Mouse (Mus musculus): ENCODE measurements at regions not wholly inside any gene's neighbourhood (a gene's known extent, or its start where the extent isn't known, plus 50 kb on each side); places are given as distances from the start of the nearest gene placed in this dataset.

DNA sequence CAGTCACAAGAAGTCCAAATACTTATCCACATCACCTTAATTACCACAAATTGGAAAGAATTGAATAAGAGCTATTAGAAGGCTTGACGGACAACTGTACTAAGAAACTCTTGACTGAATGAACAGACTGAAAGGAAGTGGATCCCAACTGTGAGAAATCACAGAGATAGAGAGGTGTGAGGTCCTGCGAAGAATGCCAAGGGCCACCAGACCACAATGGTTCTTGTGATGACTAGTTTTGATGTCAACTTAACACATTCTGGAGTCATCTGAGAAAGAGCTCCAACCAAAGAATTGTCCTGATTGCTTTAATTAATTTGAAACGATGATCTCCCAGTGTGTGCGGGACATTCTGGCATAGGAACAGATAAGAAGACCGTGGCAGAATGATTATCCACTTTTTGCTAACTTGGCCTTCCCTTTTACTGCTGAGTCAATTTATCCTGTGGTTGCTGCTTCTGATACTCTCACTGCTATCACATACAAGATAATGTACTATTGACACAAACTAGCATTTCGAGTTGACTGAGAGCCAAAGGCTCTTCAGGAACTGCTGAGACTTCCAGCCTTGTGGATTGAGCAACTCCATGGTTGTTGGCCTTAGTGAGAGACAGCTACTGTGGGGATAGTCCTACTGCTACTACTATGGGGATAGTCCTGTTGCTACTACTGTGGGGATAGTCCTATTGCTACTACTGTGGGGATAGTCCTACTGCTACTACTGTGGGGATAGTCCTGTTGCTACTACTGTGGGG lies 268.5 kb downstream of the Olfr1505 start:
- peak; percentile 17 to 19 for DNase-seq
- intact Hi-C loops (cut with DNase I), result no loop called here

DNA sequence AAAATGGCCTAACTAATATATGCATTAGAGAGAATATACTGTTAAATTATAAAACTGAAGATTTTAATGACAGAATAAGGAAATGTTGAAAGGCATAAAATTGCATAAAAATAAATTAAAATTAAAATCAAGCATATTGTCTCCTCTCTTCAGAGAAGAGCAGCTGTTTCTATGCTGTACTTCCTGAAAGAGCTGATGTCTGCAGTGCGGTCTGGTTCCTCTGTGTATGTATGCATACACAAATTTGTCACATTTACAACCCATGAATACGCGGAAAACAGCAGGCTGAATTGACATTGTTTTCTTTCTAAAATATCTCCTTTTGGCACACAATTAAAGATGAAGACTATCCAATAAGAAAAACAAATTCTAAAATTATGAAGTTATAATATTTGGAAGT lies 278.5 kb downstream of the Olfr1505 start:
- intact Hi-C loops (cut with DNase I), result no loop called here
- DNase-seq, result no peak

DNA sequence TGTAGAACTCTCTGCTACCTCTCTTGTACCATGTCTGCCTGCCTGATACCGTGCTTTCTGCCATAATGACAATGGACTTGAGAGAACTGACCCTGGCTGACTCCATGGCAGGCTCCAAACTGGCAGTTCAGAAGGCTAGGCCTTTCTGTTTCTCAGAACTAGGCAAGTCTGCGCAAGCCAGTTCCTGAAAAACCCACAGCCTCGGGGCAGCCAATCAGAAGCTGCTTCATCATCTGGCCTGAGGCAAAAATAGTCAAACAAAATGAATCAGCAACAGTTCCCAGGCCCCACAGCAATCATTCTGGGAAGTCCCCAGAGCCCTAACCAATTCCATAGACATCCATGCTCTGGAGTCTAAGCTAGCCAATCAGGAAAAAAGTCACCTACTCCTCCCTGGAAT lies 284.5 kb downstream of the Olfr1505 start:
- no peak for DNase-seq
- intact Hi-C loops (cut with DNase I), result no loop called here

DNA sequence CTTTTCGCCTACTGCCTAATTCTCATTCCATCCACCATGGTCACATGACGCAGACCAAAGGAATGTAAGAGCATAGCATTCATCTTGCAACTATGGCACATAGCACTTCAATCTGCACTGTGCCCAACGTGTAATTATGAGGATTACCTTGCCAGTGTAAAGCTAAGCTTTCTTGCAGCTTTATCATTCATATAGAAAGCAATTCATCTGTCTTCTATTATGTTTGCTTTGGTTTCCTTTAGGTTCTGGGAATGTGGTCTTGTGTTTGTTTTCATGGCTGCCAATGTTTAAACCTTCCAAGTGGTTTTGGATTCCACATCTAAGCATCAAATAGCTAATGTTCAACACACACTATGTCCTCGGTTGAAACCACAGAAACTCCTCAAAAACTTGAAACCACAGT lies 307.2 kb downstream of the Olfr1505 start:
- intact Hi-C loops (cut with DNase I), result loop anchor here (5.0 kb wide), 1 partner anchor 53 kb away; no protein-coding TSS in a partner anchor

DNA sequence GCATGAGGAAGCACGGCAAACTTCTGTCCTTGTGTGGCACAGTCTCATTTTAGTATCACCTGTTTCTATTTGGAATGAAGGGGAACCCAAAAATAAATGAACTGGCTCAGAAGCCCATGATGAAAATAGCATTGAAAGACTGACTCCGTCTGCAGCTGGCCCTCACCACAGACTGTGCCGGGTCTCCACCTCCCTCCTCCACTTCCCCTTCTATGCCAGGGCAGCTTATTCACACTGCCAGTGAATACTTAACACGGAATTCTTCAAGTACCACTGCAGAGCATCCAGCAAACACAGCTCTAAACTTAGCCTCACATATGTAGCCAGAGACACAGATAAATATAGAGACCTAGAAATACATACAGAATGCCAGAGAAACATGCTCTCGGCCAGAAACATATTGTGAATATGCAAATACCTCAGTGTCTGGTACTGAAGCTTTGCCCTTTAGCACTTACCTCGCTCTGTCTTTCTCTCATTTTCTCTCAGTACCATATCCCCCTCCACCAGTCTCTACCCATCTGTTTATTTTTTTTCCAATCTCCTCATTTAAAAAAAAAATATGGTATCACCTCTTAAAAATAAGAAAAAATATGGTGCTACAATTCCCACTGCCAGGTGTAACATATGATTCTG lies 311.8 kb downstream of the Olfr1505 start:
- intact Hi-C loops (cut with DNase I), result no loop called here
- peak; percentile 69 to 78 for DNase-seq

More for the DNA sequence above, 307.2 kb downstream of the Olfr1505 start:
- DNase-seq, result no peak

DNA sequence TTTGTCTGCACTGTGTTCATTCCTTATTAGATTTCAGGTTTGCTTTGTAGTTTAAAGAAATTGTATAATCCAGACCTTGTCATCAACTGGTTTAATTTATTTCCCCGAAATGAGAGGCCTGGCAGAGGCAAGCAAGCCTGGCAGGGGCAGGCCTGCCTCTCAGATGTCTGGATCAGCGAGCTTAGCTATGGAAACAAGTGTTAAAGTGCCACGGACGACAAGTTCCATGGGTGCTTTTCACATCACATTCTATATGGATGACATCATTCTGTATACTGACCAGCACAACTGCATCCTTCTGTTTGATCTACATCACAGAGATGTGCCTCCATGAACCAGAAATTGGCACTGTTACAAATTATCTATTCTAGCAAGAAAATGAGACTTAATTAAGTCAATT lies 312.5 kb downstream of the Olfr1505 start:
- intact Hi-C loops (cut with DNase I), result no loop called here
- peak in 1 of 2 experiments; percentile 24 for DNase-seq

DNA sequence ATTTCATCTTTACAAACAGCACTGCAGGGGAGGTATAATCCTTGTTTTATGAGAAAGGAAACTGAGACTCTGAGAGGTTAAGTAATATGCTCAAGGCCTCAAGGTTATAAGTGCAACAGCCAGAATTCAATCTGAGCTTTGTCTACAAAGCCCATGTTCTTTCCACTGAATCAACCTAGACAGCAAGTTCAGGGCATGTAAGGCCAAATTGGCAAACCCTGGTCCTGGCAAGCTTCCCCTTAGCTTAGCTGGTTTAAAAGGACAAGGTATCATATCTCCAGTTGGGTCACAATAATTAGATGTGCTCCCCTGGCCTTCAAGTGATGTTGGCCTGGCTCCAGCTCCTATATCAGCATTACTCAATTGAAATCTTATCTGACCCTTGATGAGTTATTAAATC lies 313.2 kb downstream of the Olfr1505 start:
- intact Hi-C loops (cut with DNase I), result no loop called here
- peak; percentile 79 to 81 for DNase-seq

DNA sequence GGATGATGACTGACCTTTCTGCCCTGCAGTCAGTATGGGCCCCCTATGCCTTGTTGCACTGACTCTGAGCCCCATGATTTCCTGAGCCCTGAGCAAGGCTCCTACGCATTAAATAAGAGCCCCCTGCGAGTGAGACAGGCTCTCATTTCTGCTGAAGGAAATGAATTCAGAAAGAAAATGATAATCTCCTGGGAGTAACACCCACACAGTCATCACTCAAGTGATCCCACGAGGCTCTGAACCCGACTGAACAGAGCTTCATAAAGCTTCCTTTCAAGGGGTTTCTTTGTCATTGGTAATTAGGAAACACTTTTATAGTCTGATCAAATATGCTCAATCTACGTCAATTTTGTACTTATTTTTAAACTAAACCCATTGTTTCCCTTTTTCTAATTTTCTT lies 330.2 kb downstream of the Olfr1505 start:
- DNase-seq, result no peak
- intact Hi-C loops (cut with DNase I), result loop anchor here (10.0 kb wide), 1 partner anchor 351 kb away; the partner anchor contains the start of gene Tle4

DNA sequence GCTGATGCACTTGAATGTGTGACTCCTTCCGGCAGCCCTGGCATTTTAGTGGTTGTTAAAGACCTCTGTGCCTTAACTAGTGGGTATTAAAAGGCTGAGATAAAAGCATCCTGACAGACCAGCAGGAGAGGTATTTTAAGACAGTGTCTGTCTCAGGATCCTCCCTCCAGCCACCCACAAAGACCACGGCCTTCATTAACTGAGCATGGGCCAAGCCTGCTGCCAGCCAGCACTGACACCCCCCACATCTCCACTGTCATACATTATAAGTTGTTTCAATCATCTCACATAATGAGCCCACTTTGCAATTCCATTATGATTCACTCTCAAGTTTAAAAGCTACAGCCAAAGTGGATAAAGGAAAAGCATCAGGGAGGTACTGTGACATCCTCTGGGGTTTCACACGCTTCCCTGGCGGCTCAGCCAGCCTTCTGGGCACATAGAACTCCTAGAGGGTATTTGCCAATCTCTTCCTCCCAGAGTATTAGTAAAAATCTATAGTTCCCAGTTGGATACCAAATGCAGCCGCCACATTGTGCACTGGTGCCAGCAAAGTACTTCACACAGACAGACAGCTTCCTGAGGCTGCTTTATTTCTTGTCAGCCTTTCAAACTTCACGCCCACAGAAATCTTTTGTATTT lies 333.8 kb downstream of the Olfr1505 start:
- intact Hi-C loops (cut with DNase I), result loop anchor here (10.0 kb wide), 1 partner anchor 348 kb away; the partner anchor contains the start of gene Tle4
- no peak for DNase-seq

DNA sequence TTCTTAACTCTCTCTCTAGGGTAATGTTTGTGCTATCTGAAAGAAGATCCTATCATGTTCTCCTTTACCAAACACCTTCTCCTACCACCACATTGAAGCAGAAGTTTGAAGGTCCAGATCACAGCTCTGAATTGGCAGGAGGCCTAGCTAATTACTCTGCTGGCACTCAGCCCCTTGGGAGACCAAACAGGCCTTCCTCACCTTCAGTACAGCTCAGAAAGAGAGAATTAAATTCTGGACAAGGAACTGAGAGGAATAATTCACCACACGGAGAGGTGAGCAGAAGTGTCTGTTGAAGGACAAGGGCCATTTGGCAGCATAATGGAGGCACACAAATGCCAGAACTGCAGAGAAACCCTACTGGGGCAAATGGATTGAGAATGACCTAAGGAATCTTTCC lies 334.6 kb downstream of the Olfr1505 start:
- intact Hi-C loops (cut with DNase I), result loop anchor here (10.0 kb wide), 1 partner anchor 347 kb away; the partner anchor contains the start of gene Tle4
- DNase-seq, result peak; percentile 57 to 58

DNA sequence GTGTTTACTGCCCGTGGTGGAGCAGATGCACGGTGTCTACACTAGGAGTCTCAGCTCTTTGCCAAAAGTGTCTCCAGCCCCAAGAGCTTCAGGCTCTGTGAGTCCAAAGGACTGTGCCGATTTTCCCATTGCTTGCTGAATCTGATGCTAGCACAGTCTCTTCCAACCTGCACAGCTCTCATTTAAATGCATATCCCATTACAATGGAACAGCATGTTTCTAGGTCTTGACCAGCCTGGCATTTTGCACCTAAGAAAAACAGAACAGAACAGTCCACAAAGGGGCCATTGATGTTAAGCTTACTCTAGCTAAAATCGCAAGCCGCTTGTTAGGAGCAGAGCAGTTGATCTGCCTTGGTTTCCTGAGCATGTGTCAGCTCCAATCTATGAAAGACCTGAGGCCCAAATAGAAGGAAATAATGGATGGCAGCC lies 339.2 kb downstream of the Tle4 start:
- DNase-seq, result no peak

DNA sequence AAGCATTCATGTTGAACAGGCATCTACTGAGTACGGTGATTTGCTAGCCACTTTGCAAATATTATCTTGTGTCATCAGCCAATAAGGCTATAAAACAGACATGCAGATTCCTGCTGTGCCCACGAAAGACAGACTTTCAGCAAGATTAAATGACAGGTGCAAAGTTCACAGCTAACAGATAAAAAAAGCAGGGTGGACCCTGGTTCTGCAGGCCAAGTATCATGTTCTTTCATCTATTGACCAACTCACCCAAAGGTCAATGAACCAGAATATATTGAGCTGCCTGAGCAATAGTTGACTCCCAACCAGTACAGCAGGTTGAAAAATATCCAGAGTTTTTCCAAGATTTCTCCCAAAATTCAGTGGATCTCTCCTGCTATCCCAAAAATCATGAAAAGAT lies 338.6 kb downstream of the Tle4 start:
- DNase-seq, result no peak
- intact Hi-C loops (cut with DNase I), result no loop called here

More for the DNA sequence above, 339.2 kb downstream of the Tle4 start:
- intact Hi-C loops (cut with DNase I), result no loop called here

DNA sequence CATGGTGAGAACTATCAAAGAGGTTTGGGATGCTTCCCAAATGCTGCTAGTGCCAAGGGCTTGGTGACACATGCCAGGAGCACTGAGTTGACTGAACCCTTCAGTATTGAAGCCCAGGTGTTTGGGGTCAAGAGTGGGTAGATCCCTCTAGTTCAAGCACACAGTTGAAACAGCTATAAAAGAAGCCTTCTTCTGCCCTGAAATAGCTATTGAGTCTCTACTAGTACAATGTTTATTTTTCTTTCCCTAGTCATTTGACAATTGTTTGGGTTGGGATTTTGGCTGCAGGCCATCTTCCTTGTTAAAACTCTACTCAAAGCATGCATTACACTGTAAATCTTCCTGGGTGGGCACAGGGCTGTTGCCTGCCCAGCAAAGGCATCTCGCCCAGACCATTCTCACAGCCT lies 308.5 kb downstream of the Tle4 start:
- intact Hi-C loops (cut with DNase I), result no loop called here
- DNase-seq, result no peak

DNA sequence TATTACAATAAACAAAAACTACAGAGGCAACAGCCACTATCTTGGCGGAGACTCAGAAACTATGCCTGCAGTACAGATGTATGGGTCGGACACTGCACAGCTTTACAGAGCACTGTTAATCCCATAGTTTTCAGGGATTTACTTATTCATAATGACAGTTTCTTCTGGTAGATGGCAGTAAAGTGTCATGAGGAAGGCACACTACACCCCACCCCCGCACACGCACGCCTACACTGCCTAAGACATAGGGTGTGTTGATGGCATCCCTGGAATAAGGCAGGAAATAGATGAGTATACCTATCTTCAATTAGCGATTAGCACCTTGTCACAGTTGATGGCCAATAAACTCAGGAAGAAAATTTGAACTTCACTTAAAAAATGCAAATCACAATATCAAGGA lies 306.9 kb downstream of the Tle4 start:
- DNase-seq, result no peak
- intact Hi-C loops (cut with DNase I), result no loop called here

DNA sequence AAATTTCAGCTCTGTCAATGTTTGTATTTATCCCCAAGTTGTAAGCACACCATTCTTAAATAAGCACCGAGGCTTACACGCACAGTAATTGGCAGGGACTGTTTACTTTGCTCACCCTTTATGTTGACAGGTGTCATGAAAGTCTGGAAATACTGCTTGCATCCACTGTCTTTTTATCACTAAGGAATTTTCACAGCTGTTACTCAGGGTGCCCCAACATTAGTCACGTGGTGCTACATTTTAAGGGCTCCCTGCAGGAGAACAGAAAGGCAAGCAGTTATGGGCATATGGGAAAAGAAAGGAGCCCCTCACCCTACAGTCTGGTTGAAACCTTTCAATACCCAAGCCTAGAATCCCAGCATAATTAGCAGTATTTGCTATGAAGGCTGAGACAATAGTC lies 304.7 kb downstream of the Tle4 start:
- DNase-seq, result no peak
- intact Hi-C loops (cut with DNase I), result no loop called here

DNA sequence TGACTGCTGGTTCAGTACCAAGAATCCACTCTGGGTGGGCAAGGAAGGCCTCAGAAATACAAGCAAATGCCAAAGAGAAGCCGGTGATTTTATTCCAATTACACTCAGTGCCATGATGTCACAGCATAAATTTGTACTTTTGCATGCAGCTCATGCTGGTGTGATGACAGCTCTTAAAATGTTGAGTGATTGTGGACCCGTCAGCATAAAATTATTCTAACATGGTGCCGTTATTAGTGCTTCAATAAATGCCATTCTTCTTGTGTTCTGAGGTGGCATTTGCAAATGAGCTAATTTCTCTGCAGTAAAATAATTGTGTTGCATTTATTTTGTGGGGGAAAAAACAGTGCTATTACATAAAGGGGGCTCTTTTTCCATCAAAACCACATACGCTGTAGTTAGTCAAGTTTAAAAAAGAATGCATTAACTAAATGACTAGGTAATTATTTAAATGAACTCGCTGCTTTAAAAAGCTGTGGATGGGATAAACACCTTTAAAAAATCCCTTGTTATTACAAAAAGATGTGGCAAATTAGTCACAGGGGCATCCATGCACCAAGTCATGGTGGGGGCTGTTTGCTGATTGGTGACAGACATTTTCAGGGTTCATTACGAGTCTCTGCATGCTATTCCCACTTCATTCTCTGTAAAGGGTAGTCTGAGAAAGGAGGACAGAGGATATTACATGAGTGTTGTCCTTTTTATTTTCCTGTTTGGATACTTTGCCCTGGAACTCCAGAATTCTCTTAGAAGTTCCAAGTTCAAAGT lies 296.5 kb downstream of the Tle4 start:
- no peak for DNase-seq
- intact Hi-C loops (cut with DNase I), result no loop called here

DNA sequence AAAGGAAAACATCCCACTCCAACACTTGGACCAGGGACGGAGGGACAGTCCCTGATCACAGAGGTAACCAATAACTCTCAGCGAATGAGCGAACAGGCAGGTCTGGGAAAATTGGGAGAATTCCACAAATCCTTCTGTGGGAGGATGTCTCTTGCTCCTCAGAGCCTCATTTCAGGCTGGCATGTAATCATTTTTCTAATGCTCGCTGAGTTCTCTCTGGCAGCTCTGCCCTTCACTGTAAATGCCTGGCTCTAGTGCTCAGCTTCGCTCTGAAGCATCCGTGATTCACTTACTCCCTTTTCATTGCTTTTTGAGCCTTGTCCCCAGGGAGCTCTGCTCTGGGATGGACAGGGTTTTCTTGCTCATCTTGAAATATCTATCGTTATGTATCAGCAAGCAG lies 283.6 kb downstream of the Tle4 start:
- intact Hi-C loops (cut with DNase I), result no loop called here
- no peak for DNase-seq

DNA sequence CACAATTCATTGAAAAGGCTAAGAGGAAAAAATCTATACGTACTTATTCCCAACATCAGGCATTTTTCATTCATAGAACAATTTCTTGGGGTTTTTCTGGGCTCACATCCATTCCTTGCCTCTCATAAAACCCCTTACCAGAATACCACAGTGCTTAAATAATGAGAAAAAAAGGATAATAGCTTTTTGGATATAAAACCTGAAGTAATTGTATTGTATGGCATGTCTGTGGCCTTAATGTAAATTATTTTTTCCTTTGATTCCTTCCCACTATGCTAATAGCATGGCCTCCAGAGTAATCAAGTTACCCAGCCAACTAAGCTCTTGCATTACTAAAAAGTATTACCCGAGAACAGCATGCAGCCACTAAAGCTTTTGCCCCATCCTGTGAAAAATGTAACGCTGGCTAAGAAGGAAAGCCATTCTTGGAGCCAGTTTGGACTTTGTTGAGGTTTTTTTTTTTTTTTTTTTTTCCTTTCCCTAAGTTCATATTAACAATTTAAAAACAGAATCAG lies 278.1 kb downstream of the Tle4 start:
- intact Hi-C loops (cut with DNase I), result no loop called here
- DNase-seq, result no peak

DNA sequence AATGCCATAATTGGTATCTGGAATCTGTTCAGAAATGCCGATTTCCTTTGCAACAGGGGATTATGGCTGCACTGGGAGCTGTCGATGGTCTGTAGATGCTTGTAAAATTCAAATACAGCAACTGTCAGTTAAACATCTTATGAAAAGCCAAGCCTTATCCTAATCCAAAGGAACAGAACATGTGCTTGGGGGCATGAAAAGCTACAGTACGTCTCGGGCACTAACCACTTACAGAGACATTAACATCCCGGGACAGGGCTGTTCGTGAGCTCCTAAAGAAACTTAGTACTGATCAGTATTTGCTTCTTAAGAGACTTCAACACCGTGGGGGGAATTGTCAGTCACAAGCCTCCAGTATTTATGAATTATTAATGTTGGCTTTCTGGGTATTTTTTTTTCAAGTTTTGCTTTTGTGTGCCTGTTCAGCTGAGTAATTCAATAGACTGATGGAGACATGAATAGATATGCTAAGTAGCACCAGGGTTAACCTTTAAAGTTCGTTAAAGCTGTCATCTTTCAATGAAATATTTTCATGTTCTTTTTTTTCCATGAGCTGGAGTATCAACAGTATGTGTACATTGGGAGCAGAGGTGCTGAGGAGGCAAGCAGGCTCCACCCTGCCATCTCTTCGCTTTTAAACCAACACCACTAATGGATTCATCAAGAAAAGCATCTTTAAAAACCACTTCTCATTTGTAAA lies 272.3 kb downstream of the Tle4 start:
- intact Hi-C loops (cut with DNase I), result no loop called here
- no peak for DNase-seq
